Mouse (Mus musculus) olfactory bulb, adult 2 months (tissue): Measurements from ENCODE around the gene Gm7029. TPM values are rescaled to one million over a fixed set of nuclear protein-coding genes. Genes with fewer than 3 reads are reported as not detected.
"Not testable (repeated sequence)": the region's sequence is repeated elsewhere in the genome, so short reads cannot be mapped to it uniquely, and the experiment has no call there.

ENCODE experiments used
- H3K27ac ChIP-seq: fragments of 200-500 bp; 2 replicates; pipeline ENCODE4 v1.5.1; 2012; ENCODE audit warnings: low read depth, low read length; ENCODE audit not compliant: insufficient read depth
- H3K4me1 ChIP-seq: fragments of 200-500 bp; 2 replicates; pipeline ENCODE4 v1.6.1; 2012; ENCODE audit warnings: low read length; ENCODE audit not compliant: control insufficient read depth, insufficient read depth
- H3K4me3 ChIP-seq: fragments of 200-500 bp; 2 replicates; pipeline ENCODE4 v1.5.1; 2012; ENCODE audit warnings: mild to moderate bottlenecking, low read depth, low read length, moderate library complexity; ENCODE audit not compliant: insufficient read depth
- CTCF ChIP-seq: fragments of 200-500 bp; IDR thresholded peaks from 2 replicates; pipeline ENCODE4 v1.5.1; 2012; ENCODE audit warnings: low read depth, mild to moderate bottlenecking, low read length, moderate library complexity; ENCODE audit not compliant: insufficient read depth
- POLR2A ChIP-seq: fragments of 200-500 bp; IDR thresholded peaks from 2 replicates; pipeline ENCODE4 v1.6.1; 2012; ENCODE audit warnings: mild to moderate bottlenecking, low read depth, low read length, moderate library complexity; ENCODE audit not compliant: insufficient read depth
- WGBS: fragments of 180-500 bp; shearing (Covaris S2); methylation state at CpG from one replicate; pipeline ENCODE4 v1.1.7; 2018; 5-methylcytosine and 5-hydroxymethylcytosine counted together
- polyA plus RNA-seq: library from polyadenylated mRNA; stranded (reverse); fragments of >200 nt; gene quantifications from 2 replicates; pipeline ENCODE4 v1.2.4, GENCODE M21; 2012; ENCODE audit warnings: low replicate concordance; ENCODE audit not compliant: missing spikeins, insufficient read depth, insufficient read length

Gm7029 gene
- not detected in 2 replicates for polyA plus RNA-seq

DNA sequence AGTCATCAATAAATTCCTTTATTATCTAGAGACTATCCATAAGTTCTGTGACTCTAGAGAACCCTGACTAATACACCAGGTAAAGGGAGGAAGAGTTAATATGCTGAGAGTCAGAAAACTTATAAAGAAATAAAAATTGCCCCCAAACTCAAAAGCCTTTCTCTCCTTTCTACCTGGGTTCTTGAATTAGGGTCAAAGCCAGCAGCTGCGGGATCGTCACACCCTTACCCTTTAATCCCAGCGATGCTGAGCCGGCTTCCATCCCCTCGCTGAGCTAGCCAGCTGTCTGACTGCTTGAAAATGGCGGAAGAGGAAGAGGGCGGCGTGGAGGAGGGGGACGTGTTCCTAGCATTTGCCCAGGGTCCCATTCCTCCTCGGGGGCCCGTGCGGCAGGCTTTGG, at the start of gene Gm7029:
Gene Gm7029, plus strand, starts transcription at position 301 of the 400 bp plus-strand sequence.
- 75% methylated on average over 2 of the region's 12 CpGs for WGBS
- not testable (repeated sequence) for H3K4me3 ChIP-seq, H3K27ac ChIP-seq, H3K4me1 ChIP-seq

DNA sequence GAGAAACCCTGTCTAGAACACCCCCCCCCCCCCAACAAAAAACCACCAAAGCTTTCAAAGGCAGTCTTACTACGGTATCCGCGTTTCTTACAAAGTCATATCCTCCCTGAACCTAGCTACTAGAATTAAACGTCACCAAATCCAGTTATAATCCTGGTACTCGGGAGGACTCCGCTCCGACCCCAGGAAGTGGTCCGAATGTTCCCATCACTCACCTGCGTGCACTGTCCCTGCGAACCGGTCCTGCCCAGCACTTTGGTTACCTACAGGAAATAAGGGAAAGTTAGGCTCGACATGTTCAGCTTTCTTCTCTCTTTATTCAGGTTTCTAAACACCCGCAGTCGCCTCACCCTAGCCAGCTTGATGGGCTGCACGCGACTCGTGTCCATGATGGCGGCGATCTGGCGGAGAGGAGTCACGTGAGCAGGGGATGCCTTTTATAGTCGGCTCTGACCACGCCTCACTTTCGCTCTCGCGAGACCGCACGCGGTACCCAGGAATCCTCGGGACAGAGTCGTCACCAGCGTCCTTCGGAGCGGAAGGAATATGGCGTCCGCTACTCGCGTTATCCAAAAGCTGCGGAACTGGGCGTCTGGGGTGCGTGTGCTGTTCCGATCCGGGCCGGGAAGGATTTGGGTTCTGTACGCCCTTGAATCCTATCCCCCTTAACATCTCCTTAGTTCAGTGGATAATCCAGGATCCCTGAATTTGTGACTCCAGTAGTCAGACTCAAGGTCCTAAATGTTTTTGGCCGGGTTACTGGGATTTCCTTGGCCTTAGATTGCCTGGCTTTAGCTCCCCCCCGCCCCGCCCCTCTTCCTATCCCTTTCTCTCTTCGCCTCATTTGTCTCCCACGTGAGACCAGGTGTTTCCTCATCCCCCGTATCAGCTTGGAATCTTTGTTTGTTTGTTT, 49.3 kb upstream of the Gm7029 start, which contains the start of the genes Rps28 and Ndufa7:
Gene Rps28, minus strand, starts transcription at position 479 of the 913 bp plus-strand sequence.
Gene Ndufa7, plus strand, starts transcription at position 489 of the 913 bp plus-strand sequence.
- peak within 1 kb of the TSS; percentile 75 for H3K27ac ChIP-seq

DNA sequence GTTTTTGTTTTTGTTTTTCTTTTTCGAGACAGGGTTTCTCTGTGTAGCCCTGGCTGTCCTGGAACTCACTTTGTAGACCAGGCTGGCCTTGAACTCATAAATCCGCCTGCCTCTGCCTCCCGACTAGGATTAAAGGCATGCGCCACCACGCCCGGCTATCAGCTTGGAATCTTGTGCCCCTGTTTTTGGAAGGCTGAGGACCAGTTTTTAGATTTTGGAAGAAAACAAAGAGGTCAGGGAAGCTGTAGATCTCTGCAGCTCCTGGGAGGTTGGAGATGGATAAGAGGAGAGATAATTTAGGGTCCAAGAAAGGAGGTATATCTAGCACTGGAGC, 48.7 kb upstream of the Gm7029 start:
- H3K4me3 ChIP-seq: peak overlapping the region; percentile 72
- 10% methylated on average over 6 of the region's 6 CpGs for WGBS
- H3K27ac ChIP-seq, H3K4me1 ChIP-seq: not testable (repeated sequence)

More for the DNA sequence above, 49.3 kb upstream of the Gm7029 start, which contains the start of the genes Rps28 and Ndufa7:
- Histone ChIP-seq H3K4me3 (peak within 1 kb of the TSS; percentile 72), H3K4me1 (peaks cover 9% of the 10 kb centered on the region; the same call in 1 of the 2 replicates)
- WGBS: under 1% methylated on average over 51 of the region's 51 CpGs
- TF ChIP-seq CTCF: no peak
- peak; percentile 96 for TF ChIP-seq POLR2A

DNA sequence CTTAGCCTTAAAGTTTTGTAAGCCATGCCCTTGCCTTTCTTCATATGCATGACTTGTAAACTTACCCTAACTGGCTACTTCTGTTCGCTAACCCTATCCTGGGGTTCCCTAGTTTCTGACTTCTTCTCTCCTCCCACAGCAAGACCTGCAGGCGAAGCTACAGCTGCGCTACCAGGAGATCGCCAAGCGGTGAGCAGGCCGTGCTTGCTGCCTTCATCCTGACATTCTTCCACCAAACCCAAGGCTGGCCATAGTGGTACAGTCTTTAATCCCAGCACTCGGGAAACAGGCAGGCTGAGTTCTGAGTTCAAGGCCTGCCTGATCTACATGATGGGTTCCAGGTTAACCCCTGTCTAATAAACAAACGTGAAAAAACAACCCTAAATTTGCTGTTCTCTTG, 48.2 kb upstream of the Gm7029 start:
- 83% methylated on average over 8 of the region's 8 CpGs for WGBS
- no peak for TF ChIP-seq CTCF
- TF ChIP-seq POLR2A: no peak
- Histone ChIP-seq H3K4me1 (peaks cover 9% of the 10 kb centered on the region; the same call in 1 of the 2 replicates), H3K4me3 (no peak overlapping the region), H3K27ac (no peak overlapping the region)

DNA sequence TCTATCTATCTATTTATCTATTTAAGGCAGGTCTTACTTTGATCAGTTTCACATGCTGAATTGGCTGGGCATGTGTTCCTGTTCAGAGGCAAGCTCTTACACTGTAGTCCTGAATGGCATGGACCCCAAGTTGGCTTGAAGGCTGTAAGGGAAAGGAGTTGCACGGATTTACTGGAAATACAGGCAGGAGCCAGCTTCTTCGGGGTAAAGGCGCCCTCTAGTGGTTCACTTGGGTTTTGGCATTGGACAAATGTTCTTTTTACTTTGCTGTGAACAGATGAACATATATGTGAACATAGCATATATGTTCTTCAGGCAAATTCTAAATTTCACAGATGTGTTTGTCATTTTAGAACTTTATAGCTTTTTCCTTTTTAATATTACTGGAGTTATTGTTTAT, 46.8 kb upstream of the Gm7029 start:
- H3K4me3 ChIP-seq: no peak overlapping the region
- 0% methylated on average over 3 of the region's 3 CpGs for WGBS
- no peak overlapping the region for H3K27ac ChIP-seq
- H3K4me1 ChIP-seq: peaks cover 8% of the 10 kb centered on the region; the same call in 1 of the 2 replicates
- TF ChIP-seq CTCF (no peak), POLR2A (no peak)

DNA sequence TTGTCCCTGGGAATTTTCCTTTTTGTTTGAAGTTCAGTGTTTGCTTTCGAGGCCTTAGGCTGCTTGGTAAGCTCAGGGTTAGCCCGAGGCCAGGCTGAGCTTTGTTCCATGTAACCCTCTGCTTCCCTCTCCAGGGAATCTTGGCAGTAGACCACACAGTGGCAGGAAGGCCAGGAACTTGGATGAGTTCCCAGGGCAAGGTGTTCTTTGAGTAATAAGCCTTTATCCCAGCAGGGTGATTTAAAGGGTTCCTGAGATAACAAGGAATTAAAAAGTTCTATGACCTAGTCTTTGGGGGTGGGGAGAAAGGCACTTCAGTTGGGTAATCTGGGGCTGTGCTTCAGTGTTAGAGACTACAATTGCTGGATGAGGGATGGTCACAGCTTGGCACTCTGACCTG, 44.7 kb upstream of the Gm7029 start:
- Histone ChIP-seq H3K27ac (no peak overlapping the region), H3K4me3 (no peak overlapping the region), H3K4me1 (peaks cover 3% of the 10 kb centered on the region; the same call in 1 of the 2 replicates)
- TF ChIP-seq POLR2A: no peak
- no peak for TF ChIP-seq CTCF
- 19% methylated on average over 2 of the region's 2 CpGs for WGBS

DNA sequence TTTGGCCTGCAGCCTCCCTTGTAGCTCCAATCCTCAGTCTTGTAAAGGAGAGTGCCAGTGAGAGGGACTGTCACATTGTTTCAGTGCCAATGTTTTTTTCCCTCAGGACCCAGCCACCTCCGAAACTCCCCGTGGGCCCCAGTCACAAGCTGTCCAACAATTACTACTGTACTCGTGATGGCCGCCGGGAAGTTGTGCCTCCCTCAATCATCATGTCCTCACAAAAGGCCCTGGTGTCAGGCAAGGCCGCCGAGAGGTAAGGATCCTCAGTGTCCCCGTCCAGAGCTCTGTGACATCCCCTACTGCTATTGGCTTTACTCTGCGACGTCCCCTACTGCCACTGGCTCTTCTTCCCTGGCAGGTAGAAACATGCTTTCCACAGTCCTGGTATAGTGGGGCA, 44.1 kb upstream of the Gm7029 start:
- WGBS: 79% methylated on average over 10 of the region's 10 CpGs
- Histone ChIP-seq H3K27ac (no peak overlapping the region), H3K4me1 (peaks cover 3% of the 10 kb centered on the region; the same call in 1 of the 2 replicates), H3K4me3 (no peak overlapping the region)
- TF ChIP-seq POLR2A: no peak
- TF ChIP-seq CTCF: no peak

DNA sequence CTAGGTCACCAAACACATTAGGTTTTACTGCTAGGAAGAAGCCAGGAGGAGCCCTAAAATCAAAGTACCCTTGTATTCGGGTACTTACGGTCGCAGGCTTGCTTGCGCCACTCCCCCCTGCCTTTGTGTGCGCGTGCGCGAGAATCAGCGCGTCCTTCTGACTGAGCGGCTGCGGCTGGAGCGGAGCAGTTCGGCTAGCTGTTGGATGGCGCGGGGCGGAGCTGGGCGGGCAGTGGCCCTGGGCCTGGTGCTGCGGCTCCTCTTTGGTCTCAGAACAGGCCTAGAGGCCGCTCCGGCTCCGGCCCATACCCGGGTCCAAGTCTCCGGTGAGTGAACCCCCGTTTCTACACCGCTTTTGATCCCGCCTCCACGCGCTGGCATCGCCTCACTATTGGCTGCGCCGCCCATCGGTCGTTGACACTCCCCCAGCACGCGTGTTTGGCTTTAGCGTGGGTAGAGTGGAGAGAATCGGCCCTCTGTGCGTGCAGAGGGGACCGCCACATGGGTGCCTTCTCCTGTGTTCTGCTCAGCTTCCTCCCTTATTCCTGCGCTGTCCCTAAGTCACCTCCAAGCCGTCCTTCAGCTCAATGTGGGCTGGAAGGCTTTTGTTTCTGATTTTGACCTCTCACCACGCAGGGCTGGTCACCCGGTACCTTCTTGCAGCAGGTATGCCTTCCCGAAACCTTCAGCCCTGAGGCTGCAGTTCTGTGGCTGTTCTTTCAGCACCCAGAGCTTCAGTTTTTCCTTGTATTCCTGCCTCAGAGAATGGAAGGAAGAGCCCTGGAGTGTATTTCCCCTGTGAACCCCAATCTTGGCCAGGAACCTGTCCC, 30.5 kb upstream of the Gm7029 start, which contains the start of gene Cd320:
Gene Cd320, plus strand, starts transcription at position 126 of the 830 bp plus-strand sequence.
- Histone ChIP-seq H3K27ac (peak within 1 kb of the TSS; percentile 47; the same call in 1 of the 2 replicates), H3K4me3 (peak within 1 kb of the TSS; percentile 78), H3K4me1 (peaks cover 7% of the 10 kb centered on the region)
- TF ChIP-seq POLR2A: peak; percentile 58
- no peak for TF ChIP-seq CTCF
- WGBS: under 1% methylated on average over 45 of the region's 45 CpGs

DNA sequence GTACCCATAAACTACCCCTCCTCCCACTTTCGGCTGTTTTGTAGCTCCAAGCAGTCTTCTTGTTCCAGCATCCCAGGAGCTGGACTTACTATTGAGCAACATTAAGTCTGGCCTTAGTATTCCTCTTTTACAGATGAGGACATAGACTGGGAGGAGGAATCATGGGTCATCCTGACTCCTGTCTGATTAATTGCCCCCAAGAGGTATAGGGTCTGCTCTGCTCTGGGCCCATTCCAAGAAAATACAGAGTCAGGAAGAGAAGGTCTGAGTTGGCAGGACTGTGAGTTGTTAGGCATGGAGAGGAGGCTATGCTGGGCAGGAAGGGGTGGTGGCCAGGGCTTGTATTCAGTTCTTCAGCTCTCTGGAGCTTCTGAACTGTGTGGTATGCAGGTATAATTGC, 29.4 kb upstream of the Gm7029 start:
- Histone ChIP-seq H3K4me1 (peaks cover 7% of the 10 kb centered on the region), H3K4me3 (no peak overlapping the region), H3K27ac (no peak overlapping the region)
- no peak for TF ChIP-seq CTCF
- TF ChIP-seq POLR2A: no peak
- WGBS: 52% methylated on average over 1 of the region's 1 CpGs
